ENCODE assay signal across 8 mouse cellular contexts in genomic region chr6:67168031-67168777, GRCm38 (mm10).
DNase-seq lines count a peak whose midpoint lies in the region; ATAC-seq and TF ChIP-seq lines count a peak whose summit lies in the region.

No protein-coding gene starts in this region.

- 21% methylated on average over 11 of the region's 11 CpGs for WGBS in liver, postnatal 0 days (ENCODE audit: insufficient replicate concordance)
- WGBS in neural tube, embryonic 14.5 days: 12% methylated on average over 11 of the region's 11 CpGs

- no peaks in the 10 kb centered on the region for H3K27me3 ChIP-seq in E14TG2a.4 (ENCODE audit: insufficient read depth, low read length)
- H3K27me3 ChIP-seq in liver, postnatal 0 days (ENCODE audit: insufficient read depth, low read length): no peaks in the 10 kb centered on the region
- no peaks in the 10 kb centered on the region for H3K27me3 ChIP-seq in neural tube, embryonic 14.5 days (ENCODE audit: control insufficient read depth, insufficient read depth, low read length)

- H3K4me3 ChIP-seq in E14TG2a.4 (replicated peaks; ENCODE audit: low read length): peak overlapping the region; percentile 72
- peak overlapping the region; percentile 40 for H3K4me3 ChIP-seq in liver, postnatal 0 days (ENCODE audit: low read depth, low read length)
- H3K4me3 ChIP-seq in neural tube, embryonic 14.5 days (ENCODE audit: low read depth, low read length): peak overlapping the region; percentile 25

- no peaks in the 10 kb centered on the region for H3K9me3 ChIP-seq in E14TG2a.4 (ENCODE audit: low read length)
- H3K9me3 ChIP-seq in liver, postnatal 0 days (ENCODE audit: low read length): no peaks in the 10 kb centered on the region
- H3K9me3 ChIP-seq in neural tube, embryonic 14.5 days (ENCODE audit: control insufficient read depth, low read length): no peaks in the 10 kb centered on the region

- peak overlapping the region; percentile 68 for H3K4me2 ChIP-seq in liver, postnatal 0 days (ENCODE audit: low read depth, low read length)
- H3K4me2 ChIP-seq in neural tube, embryonic 14.5 days (ENCODE audit: low read depth, low read length): peak overlapping the region; percentile 33

- H3K27ac ChIP-seq in liver, postnatal 0 days (ENCODE audit: low read depth): peak overlapping the region; percentile 48; the same call in 1 of the 2 replicates
- no peak overlapping the region; the same call in 1 of the 2 replicates for H3K27ac ChIP-seq in neural tube, embryonic 14.5 days (ENCODE audit: low read depth, low read length)

- H3K9ac ChIP-seq in liver, postnatal 0 days (replicated peaks): peak overlapping the region; percentile 55
- H3K9ac ChIP-seq in neural tube, embryonic 14.5 days (replicated peaks; ENCODE audit: low read depth, low read length): no peak overlapping the region

- DNase-seq in brain, adult 2 months (ENCODE audit: low read depth, low spot score): peak; percentile 74
- peak; percentile 30 for DNase-seq in fibroblast of lung, adult 2 months (ENCODE audit: low read depth)
- DNase-seq in heart, postnatal 10 days: peak; percentile 54 to 63
- peak; percentile 16 to 72 for DNase-seq in layer of hippocampus, adult 18-20 months (ENCODE audit: low spot score in 2 of 2)
- no peak for DNase-seq in liver, postnatal 0 days
- DNase-seq in natural killer cell, adult 2 months (ENCODE audit: low spot score in 2 of 2): no peak

- intact Hi-C loops in heart, postnatal 10 days (cut with DNase I): no loop called here

- no peaks in the 10 kb centered on the region for H3K36me3 ChIP-seq in E14TG2a.4 (ENCODE audit: insufficient read depth, low read length)
- no peaks in the 10 kb centered on the region for H3K36me3 ChIP-seq in liver, postnatal 0 days (replicated peaks; ENCODE audit: insufficient read depth, low read length)
- H3K36me3 ChIP-seq in neural tube, embryonic 14.5 days (ENCODE audit: control insufficient read depth, insufficient read depth, low read length): no peaks in the 10 kb centered on the region

- no peak for ATAC-seq in liver, postnatal 0 days
- ATAC-seq in neural tube, embryonic 14.5 days (ENCODE audit: low read depth): peak; percentile 89

- TF ChIP-seq EP300 in liver, postnatal 0 days (IDR thresholded peaks at IDR 0.05; ENCODE audit: low read depth): no peak

- H3K4me1 ChIP-seq in E14TG2a.4 (replicated peaks; ENCODE audit: low read depth, low read length): peaks cover 43% of the 10 kb centered on the region
- H3K4me1 ChIP-seq in liver, postnatal 0 days (ENCODE audit: insufficient read depth): peaks cover 23% of the 10 kb centered on the region
- H3K4me1 ChIP-seq in neural tube, embryonic 14.5 days (ENCODE audit: control insufficient read depth, insufficient read depth, low read length): no peaks in the 10 kb centered on the region

- no peak for TF ChIP-seq CTCF in E14TG2a.4 (conservative IDR thresholded peaks at IDR 0.05; ENCODE audit: low read length)
- TF ChIP-seq CTCF in liver, postnatal 0 days (IDR thresholded peaks at IDR 0.05; ENCODE audit: low read depth): no peak

Comparison
In these comparisons a context has a peak if more than half of its experiments do, and no peak if none do; other contexts are left out.
1. DNase-seq: peak in brain, adult 2 months (single experiment), fibroblast of lung, adult 2 months (single experiment), heart, postnatal 10 days (2 of 2) and layer of hippocampus, adult 18-20 months (2 of 2); none in liver, postnatal 0 days (single experiment) and natural killer cell, adult 2 months (0 of 2).
2. Peak in every context shown above with its lines, with median percentiles within 50 percentile points of each other: H3K4me3 ChIP-seq.